25 mouse cellular contexts compared by ENCODE assay signal in the genomic region with DNA sequence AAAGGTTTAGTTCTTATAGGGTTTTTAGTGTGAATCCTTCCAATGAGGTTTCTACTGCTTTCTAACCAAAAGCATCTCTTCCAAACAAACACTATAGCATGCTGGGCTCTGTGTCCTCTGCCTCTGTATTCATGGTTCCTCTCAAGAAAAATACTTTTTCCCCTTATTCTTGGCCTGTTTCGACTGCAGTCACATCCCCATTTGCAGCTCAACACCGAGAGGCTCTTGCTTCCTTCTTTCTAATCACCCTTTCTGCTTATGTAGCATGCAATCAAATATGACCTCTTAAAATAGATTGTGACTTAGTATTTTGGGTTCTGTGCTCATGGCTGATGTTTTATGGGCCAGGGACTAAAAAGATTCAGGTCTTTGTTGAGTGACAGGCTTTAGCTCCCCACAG.
DNase-seq lines count a peak whose midpoint lies in the region; ATAC-seq and TF ChIP-seq lines count a peak whose summit lies in the region.
"Had no signal": no experiment of that assay in that cellular context is flagged by ENCODE, and none has a peak within 500 bp of the region (broad histone marks: within the 10 kb centered on the region; RNA-seq: fewer than 3 reads in every experiment).

No protein-coding gene starts in this region.

- intact Hi-C loops in heart, adult 2 months (cut with DNase I): no loop called here
- intact Hi-C loops in left cerebral cortex, postnatal 10 days (cut with DNase I): no loop called here

- TF ChIP-seq EP300 in heart, adult 2 months (IDR thresholded peaks at IDR 0.05; ENCODE audit: insufficient read depth, low read depth, low read length): no peak

- no peaks in the 10 kb centered on the region for H3K4me1 ChIP-seq in heart, adult 2 months (ENCODE audit: control insufficient read depth, insufficient read depth, low read length)
- H3K4me1 ChIP-seq in midbrain, postnatal 0 days (ENCODE audit: insufficient read depth, low read length): no peaks in the 10 kb centered on the region
- H3K4me1 ChIP-seq: embryonic facial prominence, embryonic 15.5 days had no signal

- no peak overlapping the region for H3K9ac ChIP-seq in heart, adult 2 months (ENCODE audit: low read depth, low read length)
- no peak overlapping the region for H3K9ac ChIP-seq in midbrain, postnatal 0 days (replicated peaks; ENCODE audit: low read length, poor library complexity, severe bottlenecking)
- H3K9ac ChIP-seq: embryonic facial prominence, embryonic 15.5 days; hindbrain, embryonic 12.5 days had no signal

- H3K27ac ChIP-seq in heart, adult 2 months: no peak overlapping the region
- H3K27ac ChIP-seq in macrophage: peak overlapping the region; percentile 93
- H3K27ac ChIP-seq in midbrain, postnatal 0 days (ENCODE audit: low read depth, low read length): no peak overlapping the region
- H3K27ac ChIP-seq: embryonic facial prominence, embryonic 15.5 days; forebrain, embryonic 10.5 days; hindbrain, embryonic 12.5 days had no signal

- H3K4me3 ChIP-seq in heart, adult 2 months: no peak overlapping the region
- H3K4me3 ChIP-seq in macrophage (ENCODE audit: inconsistent target): no peak overlapping the region
- no peak overlapping the region for H3K4me3 ChIP-seq in midbrain, postnatal 0 days (ENCODE audit: low read depth, low read length)
- H3K4me3 ChIP-seq: embryonic facial prominence, embryonic 15.5 days; erythroblast, embryonic 14.5 days; forebrain, embryonic 10.5 days; hindbrain, embryonic 12.5 days had no signal

- peak; percentile 89 for DNase-seq in heart, adult 11 months
- no peak for DNase-seq in heart, adult 2 months
- peak; percentile 20 to 32 for DNase-seq in spleen, postnatal 36 days (ENCODE audit: low spot score in 2 of 2)
- DNase-seq in spleen, adult 18-20 months: no peak
- peak; percentile 60 for DNase-seq in splenic B cell, adult 2 months (ENCODE audit: low read depth, low spot score)
- DNase-seq in left cerebral cortex, postnatal 10 days (ENCODE audit: extremely low spot score in 1 of 2, low spot score in 2 of 2): no peak
- DNase-seq in midbrain, postnatal 0 days (ENCODE audit: low spot score): no peak
- DNase-seq: adrenal gland, postnatal 10 days; cerebellum, adult 8-10 months; cerebellum, postnatal 14 days; embryo, embryonic 11 days; gastrocnemius, postnatal 10 days; heart, postnatal 4 days had no signal

- TF ChIP-seq POLR2A in heart, adult 2 months (IDR thresholded peaks at IDR 0.05; ENCODE audit: insufficient read depth, low read depth, low read length): no peak

- no peaks in the 10 kb centered on the region for H3K27me3 ChIP-seq in heart, adult 2 months (ENCODE audit: control insufficient read depth, insufficient read depth, low read length)
- no peaks in the 10 kb centered on the region for H3K27me3 ChIP-seq in splenic B cell, adult 2 months (ENCODE audit: control insufficient read depth, insufficient read depth, low read length, poor library complexity, severe bottlenecking)
- no peaks in the 10 kb centered on the region for H3K27me3 ChIP-seq in midbrain, postnatal 0 days (ENCODE audit: insufficient read depth, low read length)
- H3K27me3 ChIP-seq: embryonic facial prominence, embryonic 15.5 days; hindbrain, embryonic 12.5 days had no signal

- no peak for TF ChIP-seq CTCF in heart, adult 2 months (IDR thresholded peaks at IDR 0.05)
- no peak for TF ChIP-seq CTCF in midbrain, postnatal 0 days (IDR thresholded peaks at IDR 0.05)

- no peaks in the 10 kb centered on the region for H3K79me2 ChIP-seq in heart, adult 2 months (replicated peaks; ENCODE audit: control insufficient read depth, insufficient read depth, low read length)
- H3K79me2 ChIP-seq in macrophage (ENCODE audit: inconsistent target): peaks cover 9% of the 10 kb centered on the region; the same call in 1 of the 2 replicates

- no peak overlapping the region for H3K4me2 ChIP-seq in midbrain, postnatal 0 days (ENCODE audit: low read depth, low read length, poor library complexity, severe bottlenecking)
- H3K4me2 ChIP-seq: embryonic facial prominence, embryonic 15.5 days; heart, embryonic 11.5 days; hindbrain, embryonic 12.5 days had no signal

- WGBS in heart, adult 2 months: 47% methylated on average over 2 of the region's 2 CpGs
- WGBS in macrophage (ENCODE audit: missing documents): 5% methylated on average over 2 of the region's 2 CpGs
- WGBS in midbrain, postnatal 0 days: 77% methylated on average over 2 of the region's 2 CpGs

- H3K9me3 ChIP-seq in midbrain, postnatal 0 days (ENCODE audit: low read length): no peaks in the 10 kb centered on the region
- H3K9me3 ChIP-seq: embryonic facial prominence, embryonic 15.5 days; forebrain, embryonic 10.5 days; G1E; hindbrain, embryonic 12.5 days had no signal

- no peak for ATAC-seq in midbrain, postnatal 0 days (ENCODE audit: low FRiP score)
- ATAC-seq: CD4-positive, CD25-positive, alpha-beta regulatory T cell, adult 4 months; forebrain, embryonic 14.5 days; hindbrain, embryonic 16.5 days; inflammation-experienced regulatory T-cells, adult 6 months; intestine, postnatal 0 days had no signal

- H3K36me3 ChIP-seq in heart, adult 2 months (ENCODE audit: control insufficient read depth, insufficient read depth, low read length): no peaks in the 10 kb centered on the region
- H3K36me3 ChIP-seq in macrophage (ENCODE audit: inconsistent target): no peaks in the 10 kb centered on the region
- no peaks in the 10 kb centered on the region for H3K36me3 ChIP-seq in splenic B cell, adult 2 months (ENCODE audit: control insufficient read depth, insufficient read depth, low read length, poor library complexity, severe bottlenecking)
- H3K36me3 ChIP-seq in midbrain, postnatal 0 days (ENCODE audit: insufficient read depth, low read length): no peaks in the 10 kb centered on the region
- H3K36me3 ChIP-seq: embryonic facial prominence, embryonic 15.5 days; forebrain, embryonic 10.5 days; hindbrain, embryonic 12.5 days had no signal

Comparison
In these comparisons a context has a peak if more than half of its experiments do, and no peak if none do; other contexts are left out.
1. DNase-seq: peak in heart, adult 11 months (single experiment), spleen, postnatal 36 days (2 of 2) and splenic B cell, adult 2 months (single experiment); none in heart, adult 2 months (0 of 2), spleen, adult 18-20 months (0 of 2), left cerebral cortex, postnatal 10 days (0 of 2) and midbrain, postnatal 0 days (single experiment).